Mouse (Mus musculus): ENCODE results near the gene Scmh1.

- no peak for TF ChIP-seq GATA1 (IDR thresholded peaks at IDR 0.05; ENCODE audit: borderline replicate concordance, low read length)
- TF ChIP-seq FLI1 (IDR thresholded peaks at IDR 0.05; ENCODE audit: low read length), result no peak
Observed at GRCm38 (mm10) chr4:120506955-120507354, 101.9 kb downstream of the Scmh1 start.

All from megakaryocyte, embryonic 14.5 days (primary cell).